Mouse (Mus musculus): ENCODE measurements around the gene Nbeal1. TPM values are rescaled to one million over a fixed set of nuclear protein-coding genes. Genes with fewer than 3 reads are reported as not detected.

Gene Nbeal1
- polyA plus RNA-seq, 1 experiment = under 0.01 TPM

- TF ChIP-seq FLI1 (IDR thresholded peaks at IDR 0.05; ENCODE audit: low read length) (no peak), GATA1 (IDR thresholded peaks at IDR 0.05; ENCODE audit: borderline replicate concordance, low read length) (no peak)
- H3K4me1 ChIP-seq = peaks cover 11% of the 10 kb centered on the region
- peak overlapping the region; percentile 99 for H3K4me3 ChIP-seq (replicated peaks)
- no peaks in the 10 kb centered on the region for H3K36me3 ChIP-seq (replicated peaks; ENCODE audit: low read length)
- H3K27me3 ChIP-seq (replicated peaks) = no peaks in the 10 kb centered on the region
- H3K9me3 ChIP-seq = no peaks in the 10 kb centered on the region
Observed at GRCm38 (mm10) chr1:60179376-60179775, 1.0 kb upstream of the Nbeal1 start.

- H3K36me3 ChIP-seq (replicated peaks; ENCODE audit: low read length) = no peaks in the 10 kb centered on the region
- no peaks in the 10 kb centered on the region for H3K9me3 ChIP-seq
- no peaks in the 10 kb centered on the region for H3K27me3 ChIP-seq (replicated peaks)
- TF ChIP-seq GATA1 (IDR thresholded peaks at IDR 0.05; ENCODE audit: borderline replicate concordance, low read length) = no peak
- TF ChIP-seq FLI1 (IDR thresholded peaks at IDR 0.05; ENCODE audit: low read length) = no peak
- H3K4me1 ChIP-seq = peaks cover 11% of the 10 kb centered on the region
- H3K4me3 ChIP-seq (replicated peaks) = peak overlapping the region; percentile 99
Observed at GRCm38 (mm10) chr1:60180784-60181221, 404 bp downstream of the Nbeal1 start.

- peaks cover 2% of the 10 kb centered on the region for H3K36me3 ChIP-seq (replicated peaks; ENCODE audit: low read length)
- TF ChIP-seq FLI1 (IDR thresholded peaks at IDR 0.05; ENCODE audit: low read length) (no peak), GATA1 (IDR thresholded peaks at IDR 0.05; ENCODE audit: borderline replicate concordance, low read length) (no peak)
- no peaks in the 10 kb centered on the region for H3K9me3 ChIP-seq
- no peaks in the 10 kb centered on the region for H3K4me1 ChIP-seq
- no peaks in the 10 kb centered on the region for H3K27me3 ChIP-seq (replicated peaks)
- no peak overlapping the region for H3K4me3 ChIP-seq (replicated peaks)
Observed at GRCm38 (mm10) chr1:60188454-60188853, 8.1 kb downstream of the Nbeal1 start.

GRCm38 (mm10) chr1:60196813-60197212, 16.4 kb downstream of the Nbeal1 start:
- H3K9me3 ChIP-seq = no peaks in the 10 kb centered on the region
- no peaks in the 10 kb centered on the region for H3K4me1 ChIP-seq
- no peaks in the 10 kb centered on the region for H3K27me3 ChIP-seq (replicated peaks)
- peaks cover 40% of the 10 kb centered on the region for H3K36me3 ChIP-seq (replicated peaks; ENCODE audit: low read length)
- no peak for TF ChIP-seq FLI1 (IDR thresholded peaks at IDR 0.05; ENCODE audit: low read length)
- TF ChIP-seq GATA1 (IDR thresholded peaks at IDR 0.05; ENCODE audit: borderline replicate concordance, low read length) = no peak
- H3K4me3 ChIP-seq (replicated peaks) = no peak overlapping the region

- no peaks in the 10 kb centered on the region for H3K4me1 ChIP-seq
- H3K4me3 ChIP-seq (replicated peaks) = no peak overlapping the region
- no peaks in the 10 kb centered on the region for H3K27me3 ChIP-seq (replicated peaks)
- peaks cover 60% of the 10 kb centered on the region for H3K36me3 ChIP-seq (replicated peaks; ENCODE audit: low read length)
- TF ChIP-seq FLI1 (IDR thresholded peaks at IDR 0.05; ENCODE audit: low read length) (no peak), GATA1 (IDR thresholded peaks at IDR 0.05; ENCODE audit: borderline replicate concordance, low read length) (no peak)
- H3K9me3 ChIP-seq = no peaks in the 10 kb centered on the region; the same call in 1 of the 2 replicates
Observed at GRCm38 (mm10) chr1:60199006-60199405, 18.6 kb downstream of the Nbeal1 start.

- Histone ChIP-seq H3K27me3 (replicated peaks) (no peaks in the 10 kb centered on the region), H3K36me3 (replicated peaks; ENCODE audit: low read length) (peaks cover 33% of the 10 kb centered on the region), H3K9me3 (no peaks in the 10 kb centered on the region), H3K4me3 (replicated peaks) (no peak overlapping the region), H3K4me1 (no peaks in the 10 kb centered on the region)
- no peak for TF ChIP-seq GATA1 (IDR thresholded peaks at IDR 0.05; ENCODE audit: borderline replicate concordance, low read length)
- no peak for TF ChIP-seq FLI1 (IDR thresholded peaks at IDR 0.05; ENCODE audit: low read length)
Observed at GRCm38 (mm10) chr1:60236261-60236660, 55.9 kb downstream of the Nbeal1 start.

- TF ChIP-seq FLI1 (IDR thresholded peaks at IDR 0.05; ENCODE audit: low read length) (no peak), GATA1 (IDR thresholded peaks at IDR 0.05; ENCODE audit: borderline replicate concordance, low read length) (no peak)
- Histone ChIP-seq H3K27me3 (replicated peaks) (no peaks in the 10 kb centered on the region), H3K4me3 (replicated peaks) (no peak overlapping the region), H3K36me3 (replicated peaks; ENCODE audit: low read length) (peaks cover 36% of the 10 kb centered on the region), H3K9me3 (no peaks in the 10 kb centered on the region), H3K4me1 (no peaks in the 10 kb centered on the region)
Observed at GRCm38 (mm10) chr1:60240430-60240829, 60.0 kb downstream of the Nbeal1 start.

GRCm38 (mm10) chr1:60268113-60268512, 87.7 kb downstream of the Nbeal1 start:
- Histone ChIP-seq H3K4me3 (replicated peaks) (no peak overlapping the region), H3K36me3 (replicated peaks; ENCODE audit: low read length) (peaks cover 48% of the 10 kb centered on the region), H3K9me3 (no peaks in the 10 kb centered on the region), H3K4me1 (peaks cover 13% of the 10 kb centered on the region; the same call in 1 of the 2 replicates), H3K27me3 (replicated peaks) (no peaks in the 10 kb centered on the region)
- TF ChIP-seq FLI1 (IDR thresholded peaks at IDR 0.05; ENCODE audit: low read length) (no peak), GATA1 (IDR thresholded peaks at IDR 0.05; ENCODE audit: borderline replicate concordance, low read length) (no peak)

- no peaks in the 10 kb centered on the region for H3K9me3 ChIP-seq
- H3K36me3 ChIP-seq (replicated peaks; ENCODE audit: low read length) = peaks cover 39% of the 10 kb centered on the region
- H3K4me1 ChIP-seq = peaks cover 16% of the 10 kb centered on the region; the same call in 1 of the 2 replicates
- H3K27me3 ChIP-seq (replicated peaks) = no peaks in the 10 kb centered on the region
- no peak for TF ChIP-seq FLI1 (IDR thresholded peaks at IDR 0.05; ENCODE audit: low read length)
- TF ChIP-seq GATA1 (IDR thresholded peaks at IDR 0.05; ENCODE audit: borderline replicate concordance, low read length) = no peak
- no peak overlapping the region for H3K4me3 ChIP-seq (replicated peaks)
Observed at GRCm38 (mm10) chr1:60269314-60269713, 88.9 kb downstream of the Nbeal1 start.

- TF ChIP-seq FLI1 (IDR thresholded peaks at IDR 0.05; ENCODE audit: low read length) (no peak), GATA1 (IDR thresholded peaks at IDR 0.05; ENCODE audit: borderline replicate concordance, low read length) (no peak)
- peaks cover 16% of the 10 kb centered on the region; the same call in 1 of the 2 replicates for H3K4me1 ChIP-seq
- no peak overlapping the region for H3K4me3 ChIP-seq (replicated peaks)
- no peaks in the 10 kb centered on the region for H3K27me3 ChIP-seq (replicated peaks)
- H3K9me3 ChIP-seq = no peaks in the 10 kb centered on the region
- H3K36me3 ChIP-seq (replicated peaks; ENCODE audit: low read length) = peaks cover 35% of the 10 kb centered on the region
Observed at GRCm38 (mm10) chr1:60272471-60272870, 92.1 kb downstream of the Nbeal1 start.

GRCm38 (mm10) chr1:60293921-60294320, 113.5 kb downstream of the Nbeal1 start:
- Histone ChIP-seq H3K36me3 (replicated peaks; ENCODE audit: low read length) (peaks cover 51% of the 10 kb centered on the region), H3K4me1 (peaks cover 25% of the 10 kb centered on the region)
- TF ChIP-seq FLI1 (IDR thresholded peaks at IDR 0.05; ENCODE audit: low read length) (no peak), GATA1 (IDR thresholded peaks at IDR 0.05; ENCODE audit: borderline replicate concordance, low read length) (no peak)

More at GRCm38 (mm10) chr1:60293921-60294320, 113.5 kb downstream of the Nbeal1 start:
- H3K27me3 ChIP-seq (replicated peaks) = no peaks in the 10 kb centered on the region
- H3K9me3 ChIP-seq = no peaks in the 10 kb centered on the region
- no peak overlapping the region for H3K4me3 ChIP-seq (replicated peaks)

Measured in megakaryocyte, embryonic 14.5 days (primary cell).